Mouse (Mus musculus) erythroblast, embryonic 14.5 days (primary cell): ENCODE measurements around the gene Itpk1.

ENCODE experiments used
- GATA1 ChIP-seq: IDR thresholded peaks from 2 replicates; pipeline ENCODE4 v1.6.1; 2012; ENCODE audit warnings: low read length, inconsistent platforms, mixed read lengths
- TAL1 ChIP-seq: IDR thresholded peaks from 3 replicates; pipeline ENCODE4 v1.6.1; 2012; ENCODE audit warnings: low read length, inconsistent platforms, mixed read lengths

DNA sequence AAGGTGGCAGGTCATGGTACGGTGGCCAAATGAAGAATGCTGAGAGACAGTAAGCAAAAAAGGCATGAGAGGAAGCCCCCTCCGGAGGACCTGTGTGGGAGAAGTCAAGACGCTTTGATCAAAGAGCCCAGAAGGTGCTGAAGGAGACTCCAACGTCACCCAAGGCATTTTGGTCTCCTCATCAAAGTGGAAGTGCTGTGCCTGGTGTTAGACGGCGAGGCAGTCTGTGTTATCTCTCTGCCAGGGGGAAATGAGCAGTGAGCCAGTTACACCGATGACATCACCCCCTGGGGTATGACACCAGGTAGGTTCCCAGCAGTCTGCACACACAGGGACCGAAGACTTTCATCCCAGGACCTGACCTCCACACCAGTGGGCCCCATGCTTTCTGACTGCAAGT is 52.3 kb downstream of the Itpk1 start:
- TF ChIP-seq GATA1 (no peak), TAL1 (no peak)
